Mouse (Mus musculus) liver, embryonic 12.5 days (tissue): ENCODE data around the gene Nae1. TPM values are rescaled to one million over a fixed set of nuclear protein-coding genes. Genes with fewer than 3 reads are reported as not detected.

Source experiments
- ATAC-seq: fragments of 200-750 bp; cut with Nextera tagmentation; 2 replicates; pipeline ENCODE4 v1.8.0; 2017; ENCODE audit warnings: moderate number of reproducible peaks, mild to moderate bottlenecking, moderate library complexity
- H3K27ac ChIP-seq: fragments of 300-500 bp; sonication (generic); 2 replicates; pipeline ENCODE4 v1.5.1; 2016; ENCODE audit warnings: mild to moderate bottlenecking
- H3K27me3 ChIP-seq: fragments of 300-500 bp; sonication (generic); replicated peaks from 2 replicates; pipeline ENCODE4 v1.6.1; 2016; ENCODE audit warnings: mild to moderate bottlenecking, moderate library complexity
- H3K36me3 ChIP-seq: fragments of 300-500 bp; sonication (generic); 2 replicates; pipeline ENCODE4 v1.6.1; 2016; ENCODE audit warnings: mild to moderate bottlenecking, moderate library complexity
- H3K4me1 ChIP-seq: fragments of 300-500 bp; sonication (generic); 2 replicates; pipeline ENCODE4 v1.6.1; 2016
- H3K4me2 ChIP-seq: fragments of 300-500 bp; sonication (generic); 2 replicates; pipeline ENCODE4 v1.6.1; 2016; ENCODE audit warnings: mild to moderate bottlenecking, moderate library complexity
- H3K4me3 ChIP-seq: fragments of 300-500 bp; sonication (generic); 2 replicates; pipeline ENCODE4 v1.5.1; 2016; ENCODE audit warnings: mild to moderate bottlenecking, moderate library complexity
- H3K9ac ChIP-seq: fragments of 300-500 bp; sonication (generic); 2 replicates; pipeline ENCODE4 v1.6.1; 2016; ENCODE audit warnings: mild to moderate bottlenecking, moderate library complexity
- H3K9me3 ChIP-seq: fragments of 300-500 bp; sonication (generic); replicated peaks from 2 replicates; pipeline ENCODE4 v1.6.1; 2016; ENCODE audit warnings: mild to moderate bottlenecking, moderate library complexity
- WGBS: fragments of 180-500 bp; shearing (Covaris S2); methylation state at CpG from one replicate; pipeline ENCODE4 v1.1.7; 2016; ENCODE audit not compliant: insufficient replicate concordance; 5-methylcytosine and 5-hydroxymethylcytosine counted together
- polyA plus RNA-seq: library from polyadenylated mRNA; unstranded; fragments of >200 nt; fragmentation: Nextera tagmentation; extraction: Ambion mirVana; gene quantifications from 2 replicates; pipeline ENCODE4 v1.2.1, GENCODE M21; 2016

Gene Nae1
- polyA plus RNA-seq, 1 experiment from 2014 or later: 47.5 TPM

DNA sequence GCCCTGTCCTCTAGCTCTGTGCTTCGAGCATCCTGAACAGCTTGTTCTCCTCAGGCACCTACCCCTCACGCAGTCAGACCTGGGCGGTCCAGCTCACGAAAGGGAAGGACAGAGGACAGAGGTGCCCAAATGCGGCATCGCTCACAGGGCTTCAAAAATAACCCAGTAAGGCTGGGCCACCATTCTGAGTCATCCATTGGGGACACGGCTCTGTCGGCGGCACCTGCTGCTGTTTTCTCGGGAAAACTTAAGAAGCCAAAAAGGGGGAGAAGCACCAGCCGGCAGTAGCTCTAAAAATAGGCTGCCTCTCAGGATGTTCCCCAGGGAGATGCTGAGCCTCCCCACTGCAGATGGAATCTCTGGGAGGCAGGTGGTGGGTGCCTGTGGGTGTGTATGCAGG, 7.7 kb upstream of the Nae1 start:
- Histone ChIP-seq H3K9ac (no peak overlapping the region), H3K36me3 (no peaks in the 10 kb centered on the region), H3K4me3 (no peak overlapping the region), H3K4me2 (no peak overlapping the region), H3K27ac (no peak overlapping the region), H3K9me3 (no peaks in the 10 kb centered on the region), H3K27me3 (peaks cover 75% of the 10 kb centered on the region), H3K4me1 (peaks cover 15% of the 10 kb centered on the region)
- no peak for ATAC-seq
- 22% methylated on average over 11 of the region's 11 CpGs for WGBS

DNA sequence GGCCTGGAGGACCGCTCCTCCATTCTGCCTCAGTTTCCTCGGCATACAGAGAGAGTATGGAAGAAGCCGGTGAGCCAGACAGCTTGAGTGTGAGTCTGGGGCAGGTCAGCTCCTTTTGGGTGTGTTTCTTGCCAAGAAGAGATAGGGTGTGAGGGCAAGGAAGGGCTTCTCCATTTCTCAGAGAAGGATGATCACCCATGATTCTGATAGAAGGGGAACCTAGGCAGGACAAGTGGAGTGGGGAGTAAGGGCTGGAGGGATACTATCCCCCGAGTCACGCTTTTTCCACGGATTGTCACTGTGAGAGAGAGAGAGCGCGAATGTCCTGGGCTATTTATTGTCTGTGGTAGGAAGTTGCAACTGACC, 7.1 kb upstream of the Nae1 start:
- 13% methylated on average over 8 of the region's 8 CpGs for WGBS
- Histone ChIP-seq H3K4me2 (peak overlapping the region; percentile 72), H3K27ac (no peak overlapping the region), H3K9ac (no peak overlapping the region), H3K27me3 (peaks cover 75% of the 10 kb centered on the region), H3K9me3 (no peaks in the 10 kb centered on the region), H3K4me1 (peaks cover 15% of the 10 kb centered on the region), H3K36me3 (no peaks in the 10 kb centered on the region), H3K4me3 (peak overlapping the region; percentile 55)
- ATAC-seq: no peak

GRCm38 (mm10) chr8:104540710-104541514, 6.5 kb upstream of the Nae1 start:
- WGBS: under 1% methylated on average over 76 of the region's 76 CpGs
- Histone ChIP-seq H3K27me3 (peaks cover 72% of the 10 kb centered on the region), H3K9me3 (no peaks in the 10 kb centered on the region), H3K4me2 (peak overlapping the region; percentile 72), H3K9ac (peak overlapping the region; percentile 22), H3K27ac (no peak overlapping the region), H3K36me3 (no peaks in the 10 kb centered on the region), H3K4me3 (peak overlapping the region; percentile 55), H3K4me1 (peaks cover 17% of the 10 kb centered on the region)
- ATAC-seq: peak; percentile 21; the same call in 1 of the 2 replicates

GRCm38 (mm10) chr8:104540238-104540637, 5.8 kb upstream of the Nae1 start:
- Histone ChIP-seq H3K9me3 (no peaks in the 10 kb centered on the region), H3K9ac (no peak overlapping the region), H3K4me3 (peak overlapping the region; percentile 55), H3K27ac (no peak overlapping the region), H3K36me3 (no peaks in the 10 kb centered on the region), H3K4me1 (peaks cover 24% of the 10 kb centered on the region), H3K27me3 (peaks cover 72% of the 10 kb centered on the region), H3K4me2 (peak overlapping the region; percentile 72)
- 0 out of 2 replicates have a peak, but pooled peaks have one; percentile 5 for ATAC-seq
- 28% methylated on average over 7 of the region's 7 CpGs for WGBS

DNA sequence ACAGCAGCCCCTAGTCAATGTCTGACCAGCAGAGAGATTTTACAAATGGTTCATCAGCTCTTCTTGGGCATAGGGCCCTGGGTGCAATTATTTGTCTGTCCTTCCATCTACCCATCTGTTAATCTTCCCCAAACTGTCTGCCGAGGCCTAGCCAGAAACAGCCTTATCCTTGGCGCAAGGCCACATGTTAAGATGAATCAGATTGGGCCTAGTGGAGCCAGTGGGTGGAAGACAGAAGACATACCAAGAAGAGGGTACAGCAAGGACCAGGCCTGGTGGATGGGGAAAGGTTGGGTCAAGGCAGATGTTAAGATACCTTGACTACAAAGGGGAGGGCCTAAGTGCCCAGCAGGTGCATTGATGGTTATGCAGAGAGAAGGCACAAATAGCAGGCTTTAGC, 5.1 kb upstream of the Nae1 start:
- peaks cover 71% of the 10 kb centered on the region for H3K27me3 ChIP-seq
- WGBS: 71% methylated on average over 2 of the region's 2 CpGs

GRCm38 (mm10) chr8:104538896-104539295, 4.5 kb upstream of the Nae1 start:
- no peak overlapping the region for H3K4me2 ChIP-seq
- peaks cover 30% of the 10 kb centered on the region for H3K4me1 ChIP-seq
- WGBS: 74% methylated on average over 4 of the region's 4 CpGs
- no peak overlapping the region for H3K4me3 ChIP-seq
- H3K9me3 ChIP-seq: no peaks in the 10 kb centered on the region
- H3K36me3 ChIP-seq: no peaks in the 10 kb centered on the region
- ATAC-seq: no peak
- H3K9ac ChIP-seq: no peak overlapping the region
- H3K27ac ChIP-seq: no peak overlapping the region
- peaks cover 64% of the 10 kb centered on the region for H3K27me3 ChIP-seq

More for the DNA sequence above, 5.1 kb upstream of the Nae1 start:
- H3K4me3 ChIP-seq: no peak overlapping the region
- H3K9ac ChIP-seq: no peak overlapping the region
- no peaks in the 10 kb centered on the region for H3K36me3 ChIP-seq
- H3K4me2 ChIP-seq: no peak overlapping the region
- no peaks in the 10 kb centered on the region for H3K9me3 ChIP-seq
- no peak for ATAC-seq
- H3K4me1 ChIP-seq: peaks cover 30% of the 10 kb centered on the region
- no peak overlapping the region for H3K27ac ChIP-seq

GRCm38 (mm10) chr8:104536028-104536427, 1.6 kb upstream of the Nae1 start:
- Histone ChIP-seq H3K4me3 (peak overlapping the region; percentile 93), H3K9ac (peak overlapping the region; percentile 65), H3K9me3 (no peaks in the 10 kb centered on the region), H3K27me3 (peaks cover 35% of the 10 kb centered on the region), H3K4me1 (peaks cover 40% of the 10 kb centered on the region), H3K27ac (no peak overlapping the region), H3K4me2 (peak overlapping the region; percentile 78), H3K36me3 (peaks cover 3% of the 10 kb centered on the region; the same call in 1 of the 2 replicates)
- no peak for ATAC-seq
- 64% methylated on average over 4 of the region's 4 CpGs for WGBS

DNA sequence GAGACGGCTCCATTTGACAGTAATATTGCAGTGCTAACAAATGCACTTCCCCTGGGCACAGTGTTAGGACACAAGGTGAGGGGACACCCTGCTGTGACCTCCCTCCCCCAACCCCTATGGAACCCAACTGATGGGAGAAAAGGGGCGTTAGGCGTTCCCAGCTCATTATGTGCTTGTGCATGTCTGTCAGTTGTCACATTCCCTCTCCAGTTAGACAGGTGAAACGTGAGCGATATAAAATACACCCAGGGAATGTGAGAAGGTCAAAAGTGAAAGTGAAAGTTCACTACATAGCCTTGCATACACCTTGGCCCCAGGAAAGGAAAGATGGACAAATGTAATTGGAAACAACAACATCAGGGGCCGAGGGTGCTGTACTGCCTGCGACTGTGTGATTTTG, 941 bp upstream of the Nae1 start:
- Histone ChIP-seq H3K4me1 (peaks cover 33% of the 10 kb centered on the region), H3K9me3 (no peaks in the 10 kb centered on the region), H3K4me2 (peak overlapping the region; percentile 78), H3K9ac (peak overlapping the region; percentile 65), H3K27me3 (peaks cover 29% of the 10 kb centered on the region), H3K4me3 (peak overlapping the region; percentile 93), H3K36me3 (peaks cover 3% of the 10 kb centered on the region; the same call in 1 of the 2 replicates), H3K27ac (no peak overlapping the region)
- 17% methylated on average over 7 of the region's 7 CpGs for WGBS
- ATAC-seq: no peak

GRCm38 (mm10) chr8:104534779-104535141, 323 bp upstream of the Nae1 start:
- H3K27ac ChIP-seq: no peak overlapping the region
- WGBS: 5% methylated on average over 9 of the region's 9 CpGs

GRCm38 (mm10) chr8:104533551-104533950, 886 bp downstream of the Nae1 start:
- no peak for ATAC-seq
- H3K4me1 ChIP-seq: peaks cover 32% of the 10 kb centered on the region
- WGBS: 33% methylated on average over 7 of the region's 7 CpGs
- H3K27me3 ChIP-seq: peaks cover 10% of the 10 kb centered on the region
- H3K9me3 ChIP-seq: no peaks in the 10 kb centered on the region
- peaks cover 17% of the 10 kb centered on the region for H3K36me3 ChIP-seq
- H3K4me2 ChIP-seq: peak overlapping the region; percentile 78
- H3K4me3 ChIP-seq: peak overlapping the region; percentile 93
- peak overlapping the region; percentile 90 for H3K9ac ChIP-seq
- no peak overlapping the region for H3K27ac ChIP-seq

More at GRCm38 (mm10) chr8:104534779-104535141, 323 bp upstream of the Nae1 start:
- H3K4me3 ChIP-seq: peak overlapping the region; percentile 93
- peak overlapping the region; percentile 78 for H3K4me2 ChIP-seq
- ATAC-seq: peak; percentile 73
- H3K9ac ChIP-seq: peak overlapping the region; percentile 65
- H3K36me3 ChIP-seq: peaks cover 9% of the 10 kb centered on the region
- H3K4me1 ChIP-seq: peaks cover 32% of the 10 kb centered on the region
- no peaks in the 10 kb centered on the region for H3K9me3 ChIP-seq
- peaks cover 23% of the 10 kb centered on the region for H3K27me3 ChIP-seq

DNA sequence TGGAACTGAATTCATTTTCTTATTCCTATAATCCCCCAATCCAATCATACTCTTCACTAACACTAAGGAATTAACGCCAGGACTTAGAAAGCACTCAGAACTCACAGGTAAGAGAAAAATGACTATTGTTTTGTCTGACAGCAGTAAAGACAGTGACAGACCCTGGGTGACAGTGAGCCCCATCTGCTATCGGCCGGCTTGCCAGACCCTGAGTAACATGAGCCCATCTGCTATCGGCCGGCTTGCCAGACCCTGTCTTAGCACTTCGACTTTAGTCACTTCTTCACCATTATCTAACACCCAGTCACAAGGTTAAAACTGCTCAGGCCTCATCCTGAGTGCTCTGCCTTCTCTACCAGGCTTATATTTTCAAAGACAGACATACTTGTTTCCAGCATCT, 4.8 kb downstream of the Nae1 start:
- Histone ChIP-seq H3K4me1 (peaks cover 18% of the 10 kb centered on the region), H3K9me3 (no peaks in the 10 kb centered on the region), H3K4me2 (no peak overlapping the region), H3K27me3 (no peaks in the 10 kb centered on the region), H3K9ac (no peak overlapping the region), H3K27ac (no peak overlapping the region), H3K4me3 (no peak overlapping the region), H3K36me3 (peaks cover 40% of the 10 kb centered on the region)
- WGBS: 89% methylated on average over 6 of the region's 6 CpGs
- no peak for ATAC-seq

- H3K4me1 ChIP-seq: no peaks in the 10 kb centered on the region
- WGBS: 74% methylated on average over 5 of the region's 5 CpGs
Measured at GRCm38 (mm10) chr8:104517872-104518271, 16.6 kb downstream of the Nae1 start.

More at GRCm38 (mm10) chr8:104517872-104518271, 16.6 kb downstream of the Nae1 start:
- H3K36me3 ChIP-seq: peaks cover 74% of the 10 kb centered on the region
- no peak overlapping the region for H3K27ac ChIP-seq
- no peaks in the 10 kb centered on the region for H3K27me3 ChIP-seq
- no peaks in the 10 kb centered on the region for H3K9me3 ChIP-seq
- ATAC-seq: no peak
- H3K4me2 ChIP-seq: no peak overlapping the region
- H3K9ac ChIP-seq: no peak overlapping the region
- H3K4me3 ChIP-seq: no peak overlapping the region
